Mouse (Mus musculus) MEL (cell line): ENCODE data around the gene Gga3. TPM values are rescaled to one million over a fixed set of nuclear protein-coding genes. Genes with fewer than 3 reads are reported as not detected.
A peak's percentile ranks its signal among the peaks of the same experiment; 100 is the strongest.

Source experiments
- DNase-seq: peaks from one replicate; pipeline ENCODE4 v3.0.0; 2011; ENCODE audit warnings: low read depth, low spot score
- H3K27ac ChIP-seq: 2 replicates; pipeline ENCODE4 v1.5.1; 2012; ENCODE audit warnings: low read depth, mild to moderate bottlenecking, control low read depth, low read length, moderate library complexity; ENCODE audit not compliant: control insufficient read depth
- H3K27me3 ChIP-seq, 2 experiments: fragments of 150-350 bp in 1 of 2; sonication (generic) in 1 of 2; 2 replicates each; pipeline ENCODE4 v1.6.1; 2012; ENCODE audit warnings: low read length in 2 of 2, mild to moderate bottlenecking in 2 of 2, improper control_type of control experiment in 1 of 2, moderate library complexity in 1 of 2; ENCODE audit not compliant: insufficient read depth in 2 of 2, control insufficient read depth in 1 of 2
- H3K36me3 ChIP-seq, 2 experiments: 2 replicates each; pipeline ENCODE4 v1.6.1; 2012 to 2014; ENCODE audit warnings: low read length in 2 of 2, improper control_type of control experiment in 1 of 2, inconsistent platforms in 1 of 2, mild to moderate bottlenecking in 1 of 2; ENCODE audit not compliant: insufficient read depth in 2 of 2, control insufficient read depth in 1 of 2
- H3K4me1 ChIP-seq, 2 experiments: fragments of 150-350 bp in 1 of 2; sonication (generic) in 1 of 2; 2 replicates each; pipeline ENCODE4 v1.6.1; 2012; ENCODE audit warnings: low read length in 2 of 2, improper control_type of control experiment in 1 of 2, mild to moderate bottlenecking in 1 of 2; ENCODE audit not compliant: insufficient read depth in 2 of 2, control insufficient read depth in 1 of 2
- H3K4me3 ChIP-seq, 2 experiments: fragments of 150-350 bp in 1 of 2; sonication (generic) in 1 of 2; 2 replicates each; pipeline ENCODE4 v1.5.1; 2012; ENCODE audit warnings: low read depth in 2 of 2, low read length in 2 of 2, mild to moderate bottlenecking in 2 of 2, moderate library complexity in 2 of 2, control low read depth in 1 of 2, improper control_type of control experiment in 1 of 2; ENCODE audit not compliant: control insufficient read depth in 1 of 2, insufficient read depth in 1 of 2
- H3K79me2 ChIP-seq: 2 replicates; pipeline ENCODE4 v1.6.1; 2012; ENCODE audit warnings: mild to moderate bottlenecking, low read length, moderate library complexity; ENCODE audit not compliant: control insufficient read depth, poor library complexity, insufficient read depth
- H3K9ac ChIP-seq: 2 replicates; pipeline ENCODE4 v1.6.1; 2012; ENCODE audit warnings: low read depth, mild to moderate bottlenecking, control low read depth, low read length, moderate library complexity; ENCODE audit not compliant: control insufficient read depth, poor library complexity, severe bottlenecking
- H3K9me3 ChIP-seq: fragments of 150-350 bp; sonication (generic); replicated peaks from 2 replicates; pipeline ENCODE4 v1.6.1; 2012; ENCODE audit warnings: mild to moderate bottlenecking, low read length, improper control_type of control experiment, moderate library complexity; ENCODE audit not compliant: insufficient read depth
- BHLHE40 ChIP-seq: IDR thresholded peaks from 2 replicates; pipeline ENCODE4 v1.6.1; 2012; ENCODE audit warnings: low read depth, mild to moderate bottlenecking, inconsistent platforms, low read length, improper control_type of control experiment, borderline replicate concordance
- CHD1 ChIP-seq: IDR thresholded peaks from 2 replicates; pipeline ENCODE4 v1.6.1; 2012; ENCODE audit warnings: low read depth, mild to moderate bottlenecking, inconsistent platforms, low read length, improper control_type of control experiment
- CHD2 ChIP-seq: IDR thresholded peaks from 2 replicates; pipeline ENCODE4 v1.6.1; 2011; ENCODE audit warnings: low read length, improper control_type of control experiment
- EP300 ChIP-seq, 2 experiments: IDR thresholded peaks; 2 replicates each; pipeline ENCODE4 v1.6.1; 2011; ENCODE audit warnings: improper control_type of control experiment in 2 of 2, low read length in 2 of 2, low read depth in 1 of 2, mild to moderate bottlenecking in 1 of 2
- ETS1 ChIP-seq: IDR thresholded peaks from 2 replicates; pipeline ENCODE4 v1.6.1; 2012; ENCODE audit warnings: low read depth, mild to moderate bottlenecking, inconsistent platforms, low read length, improper control_type of control experiment, moderate library complexity
- JUND ChIP-seq: IDR thresholded peaks from 2 replicates; pipeline ENCODE4 v1.6.1; 2011; ENCODE audit warnings: low read depth, mild to moderate bottlenecking, improper control_type of control experiment, low read length
- KAT2A ChIP-seq: conservative IDR thresholded peaks from 2 replicates; pipeline ENCODE4 v1.6.1; 2012; ENCODE audit warnings: low read depth, low read length, improper control_type of control experiment, inconsistent platforms
- MAFK ChIP-seq: IDR thresholded peaks from 2 replicates; pipeline ENCODE4 v1.6.1; 2011; ENCODE audit warnings: low read depth, mild to moderate bottlenecking, low read length, improper control_type of control experiment, borderline replicate concordance
- MAX ChIP-seq: IDR thresholded peaks from 2 replicates; pipeline ENCODE4 v1.6.1; 2011; ENCODE audit warnings: low read length, improper control_type of control experiment
- MAZ ChIP-seq: IDR thresholded peaks from 2 replicates; pipeline ENCODE4 v1.6.1; 2012; ENCODE audit warnings: low read depth, mild to moderate bottlenecking, inconsistent platforms, low read length, improper control_type of control experiment
- MXI1 ChIP-seq: IDR thresholded peaks from 2 replicates; pipeline ENCODE4 v1.6.1; 2011; ENCODE audit warnings: mild to moderate bottlenecking, low read depth, low read length, improper control_type of control experiment
- MYC ChIP-seq: IDR thresholded peaks from 2 replicates; pipeline ENCODE4 v1.6.1; 2011; ENCODE audit warnings: low read depth, mild to moderate bottlenecking, low read length, improper control_type of control experiment, moderate library complexity
- POLR2AphosphoS2 ChIP-seq: IDR thresholded peaks from 2 replicates; pipeline ENCODE4 v1.6.1; 2011; ENCODE audit warnings: low read length, improper control_type of control experiment
- TAL1 ChIP-seq: IDR thresholded peaks from 2 replicates; pipeline ENCODE4 v1.6.1; 2012; ENCODE audit warnings: mild to moderate bottlenecking, inconsistent platforms, low read length, moderate library complexity, mixed read lengths
- TCF12 ChIP-seq: IDR thresholded peaks from 2 replicates; pipeline ENCODE4 v1.6.1; 2014; ENCODE audit warnings: low read depth, mild to moderate bottlenecking, inconsistent platforms, low read length, improper control_type of control experiment, moderate library complexity
- USF1 ChIP-seq: IDR thresholded peaks from 2 replicates; pipeline ENCODE4 v1.6.1; 2014; ENCODE audit warnings: low read depth, mild to moderate bottlenecking, inconsistent platforms, low read length, improper control_type of control experiment, moderate library complexity
- ZKSCAN1 ChIP-seq: IDR thresholded peaks from 2 replicates; pipeline ENCODE4 v1.6.1; 2012; ENCODE audit warnings: low read depth, mild to moderate bottlenecking, inconsistent platforms, low read length, improper control_type of control experiment, moderate library complexity
- ZMIZ1 ChIP-seq: IDR thresholded peaks from 2 replicates; pipeline ENCODE4 v1.6.1; 2012; ENCODE audit warnings: low read depth, mild to moderate bottlenecking, inconsistent platforms, low read length, improper control_type of control experiment, moderate library complexity
- polyA plus RNA-seq, 2 experiments: library from polyadenylated mRNA; stranded (reverse) in 1 of 2; unstranded in 1 of 2; fragments of >175 nt in 1 of 2; fragments of >200 nt in 1 of 2; gene quantifications; 2 replicates each; pipeline versions ENCODE4 v1.2.1 to v1.2.4; 2012; ENCODE audit warnings: low replicate concordance in 2 of 2, low read depth in 1 of 2; ENCODE audit not compliant: insufficient read length in 2 of 2, insufficient read depth in 1 of 2, missing spikeins in 1 of 2
- total RNA-seq: library from RNA; depleted of rRNA; stranded (reverse); fragments of 300-350 nt; gene quantifications from 2 replicates; pipeline ENCODE4 v1.2.3, GENCODE M21; 2012

Gene Gga3
- total and polyA plus RNA-seq, 3 experiments: 28.6 to 59.9 TPM; not detected in 1

- no peak overlapping the region for H3K27ac ChIP-seq
- DNase-seq: no peak
- peaks cover 2 to 26% of the 10 kb centered on the region in 2 experiments for H3K36me3 ChIP-seq
- no peak overlapping the region for H3K4me3 ChIP-seq
- no peak for TF ChIP-seq KAT2A
- no peak for TF ChIP-seq ZMIZ1
- no peak for TF ChIP-seq MXI1
- no peak for TF ChIP-seq MAZ
- peaks cover 46% of the 10 kb centered on the region for H3K79me2 ChIP-seq
- no peaks in the 10 kb centered on the region for H3K27me3 ChIP-seq
- H3K9ac ChIP-seq: no peak overlapping the region
- no peaks in the 10 kb centered on the region for H3K9me3 ChIP-seq
- H3K4me1 ChIP-seq: peaks cover 6 to 27% of the 10 kb centered on the region in 2 experiments
These were observed 2.9 kb upstream of the Gga3 start for GRCm38 (mm10) chr11:115606733-115607132.

- Histone ChIP-seq H3K9me3 (no peaks in the 10 kb centered on the region), H3K4me1 (peaks cover 9 to 39% of the 10 kb centered on the region in 2 experiments), H3K4me3 (peak overlapping the region; percentile 75 to 84), H3K27ac (peak overlapping the region; percentile 87), H3K27me3 (no peaks in the 10 kb centered on the region), H3K36me3 (peaks cover 5 to 30% of the 10 kb centered on the region in 2 experiments), H3K9ac (peak overlapping the region; percentile 83), H3K79me2 (peaks cover 66% of the 10 kb centered on the region)
- no peak for TF ChIP-seq POLR2AphosphoS2
- TF ChIP-seq ZMIZ1: no peak
- TF ChIP-seq EP300 (IDR thresholded peaks at IDR 0.05; ENCODE audit: low read depth in 1 of 2, low read length in 2 of 2): no peak
- no peak for TF ChIP-seq USF1
- no peak for TF ChIP-seq ZKSCAN1
- no peak for TF ChIP-seq ETS1
- TF ChIP-seq CHD2: no peak
- TF ChIP-seq BHLHE40: no peak
- no peak for TF ChIP-seq TCF12
- TF ChIP-seq MAFK: no peak
- TF ChIP-seq JUND: no peak
- no peak for TF ChIP-seq CHD1
- TF ChIP-seq MXI1: no peak; the same call in 1 of the 2 replicates
- peak; percentile 68 for DNase-seq
These were observed 449 bp upstream of the Gga3 start for GRCm38 (mm10) chr11:115604304-115604696.

- DNase-seq: peak; percentile 57
- Histone ChIP-seq H3K4me3 (peak overlapping the region; percentile 66 to 84), H3K27ac (peak overlapping the region; percentile 77), H3K27me3 (no peaks in the 10 kb centered on the region), H3K4me1 (peaks cover 9 to 42% of the 10 kb centered on the region in 2 experiments), H3K79me2 (peaks cover 76% of the 10 kb centered on the region), H3K36me3 (peaks cover 10 to 40% of the 10 kb centered on the region in 2 experiments), H3K9me3 (no peaks in the 10 kb centered on the region), H3K9ac (peak overlapping the region; percentile 83)
- peak; percentile 78; the same call in 1 of the 2 replicates for TF ChIP-seq CHD1
- peak; percentile 41 for TF ChIP-seq MAX
- TF ChIP-seq TAL1: no peak
- TF ChIP-seq MYC: peak; percentile 56; the same call in 1 of the 2 replicates
These were observed 749 bp downstream of the Gga3 start for GRCm38 (mm10) chr11:115603128-115603475.
